Mouse (Mus musculus) erythroid progenitor cell, adult 5-6 weeks (primary cell): ENCODE measurements around the gene Slc34a1. TPM values are rescaled to one million over a fixed set of nuclear protein-coding genes. Genes with fewer than 3 reads are reported as not detected.

Experiments
- ATAC-seq: replicated peaks from 2 replicates; pipeline ENCODE4 v1.8.0; 2016; ENCODE audit warnings: moderate number of reproducible peaks, mild to moderate bottlenecking, moderate TSS enrichment, inconsistent platforms; ENCODE audit not compliant: poor library complexity, low FRiP score, severe bottlenecking
- total RNA-seq, 2 experiments: library from RNA; stranded (forward) in 1 of 2; stranded (reverse) in 1 of 2; fragments of 150-400 nt in 1 of 2; fragments of 186-747, 209-891 nt in 1 of 2; gene quantifications; 2 replicates each; pipeline versions ENCODE4 v1.2.3 to v1.2.4; 2015 to 2017; ENCODE audit warnings: low replicate concordance in 2 of 2

The Slc34a1 gene
- total RNA-seq, 2 experiments from 2014 or later: not detected

DNA sequence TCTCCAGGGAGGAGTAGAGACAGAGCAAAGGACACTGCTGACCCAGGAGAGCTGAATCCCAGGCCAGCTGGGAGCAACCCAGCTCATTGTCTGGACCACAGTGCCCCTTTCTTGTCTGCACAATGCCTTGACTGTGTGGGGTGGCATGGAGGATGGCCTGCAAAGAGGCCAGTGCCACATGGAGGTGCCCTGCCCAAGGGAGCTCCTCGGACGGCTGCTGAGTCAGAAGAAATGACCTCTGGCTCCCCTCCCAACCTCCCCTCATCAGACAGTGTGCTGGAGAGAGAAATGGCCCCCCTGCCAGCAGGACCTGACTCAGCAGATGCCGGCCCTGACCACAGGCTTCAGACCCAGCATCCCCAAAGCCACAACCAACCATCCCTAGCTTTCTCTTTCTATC is 67.2 kb downstream of the Slc34a1 start:
- no peak for ATAC-seq

Other genes with a start within 250 kb of the Slc34a1 start
- gene Fgfr4, start 245.5 kb upstream of the Slc34a1 start, total RNA-seq (2015; ENCODE audit: low replicate concordance): not detected in 2 replicates
- not detected in 2 replicates for gene Fgfr4, start 245.5 kb upstream of the Slc34a1 start, total RNA-seq (2017; ENCODE audit: low replicate concordance)
- gene Nsd1, start 188.4 kb upstream of the Slc34a1 start, total RNA-seq (2015; ENCODE audit: low replicate concordance): 36.9 and 38.2 TPM in 2 replicates
- 50.6 and 85.7 TPM in 2 replicates for gene Nsd1, start 188.4 kb upstream of the Slc34a1 start, total RNA-seq (2017; ENCODE audit: low replicate concordance)
- gene Prelid1, start 77.7 kb upstream of the Slc34a1 start, total RNA-seq (2015; ENCODE audit: low replicate concordance): 81.3 and 131 TPM in 2 replicates
- 30.9 and 39.1 TPM in 2 replicates for gene Prelid1, start 77.7 kb upstream of the Slc34a1 start, total RNA-seq (2017; ENCODE audit: low replicate concordance)
- gene Rab24, start 76.2 kb upstream of the Slc34a1 start, total RNA-seq (2015; ENCODE audit: low replicate concordance): 83.3 and 153 TPM in 2 replicates
- gene Rab24, start 76.2 kb upstream of the Slc34a1 start, total RNA-seq (2017; ENCODE audit: low replicate concordance): 19.8 and 40.4 TPM in 2 replicates
- gene Mxd3, start 68.4 kb upstream of the Slc34a1 start, total RNA-seq (2015; ENCODE audit: low replicate concordance): 293 and 332 TPM in 2 replicates
- gene Mxd3, start 68.4 kb upstream of the Slc34a1 start, total RNA-seq (2017; ENCODE audit: low replicate concordance): 162 and 195 TPM in 2 replicates
- 45.7 and 55.1 TPM in 2 replicates for gene Lman2, start 35.4 kb upstream of the Slc34a1 start, total RNA-seq (2015; ENCODE audit: low replicate concordance)
- gene Lman2, start 35.4 kb upstream of the Slc34a1 start, total RNA-seq (2017; ENCODE audit: low replicate concordance): 56.6 and 75.6 TPM in 2 replicates
- 9.0 and 14.7 TPM in 2 replicates for gene Rgs14, start 28.5 kb upstream of the Slc34a1 start, total RNA-seq (2015; ENCODE audit: low replicate concordance)
- 4.2 and 7.9 TPM in 2 replicates for gene Rgs14, start 28.5 kb upstream of the Slc34a1 start, total RNA-seq (2017; ENCODE audit: low replicate concordance)
- not detected in 2 replicates for gene Pfn3, start 17.0 kb downstream of the Slc34a1 start, total RNA-seq (2015; ENCODE audit: low replicate concordance)
- gene Pfn3, start 17.0 kb downstream of the Slc34a1 start, total RNA-seq (2017; ENCODE audit: low replicate concordance): not detected in 2 replicates
- not detected in 2 replicates for gene F12, start 28.6 kb downstream of the Slc34a1 start, total RNA-seq (2015; ENCODE audit: low replicate concordance)
- not detected in 2 replicates for gene F12, start 28.6 kb downstream of the Slc34a1 start, total RNA-seq (2017; ENCODE audit: low replicate concordance)
- gene Grk6, start 46.9 kb downstream of the Slc34a1 start, total RNA-seq (2015; ENCODE audit: low replicate concordance): 48.2 and 55.5 TPM in 2 replicates
- 62.2 and 75.7 TPM in 2 replicates for gene Grk6, start 46.9 kb downstream of the Slc34a1 start, total RNA-seq (2017; ENCODE audit: low replicate concordance)
- gene Prr7, start 66.1 kb downstream of the Slc34a1 start, total RNA-seq (2015; ENCODE audit: low replicate concordance): not detected in 2 replicates
- gene Prr7, start 66.1 kb downstream of the Slc34a1 start, total RNA-seq (2017; ENCODE audit: low replicate concordance): not detected in 2 replicates
- gene Dbn1, start 89.9 kb downstream of the Slc34a1 start, total RNA-seq (2015; ENCODE audit: low replicate concordance): not detected in 2 replicates
- gene Dbn1, start 89.9 kb downstream of the Slc34a1 start, total RNA-seq (2017; ENCODE audit: low replicate concordance): 0.45 TPM in 1 of 2 replicates, not detected in the other
- 0.84 and 1.4 TPM in 2 replicates for gene Pdlim7, start 115.5 kb downstream of the Slc34a1 start, total RNA-seq (2015; ENCODE audit: low replicate concordance)
- gene Pdlim7, start 115.5 kb downstream of the Slc34a1 start, total RNA-seq (2017; ENCODE audit: low replicate concordance): 0.15 and 3.5 TPM in 2 replicates
- 23.8 and 31.4 TPM in 2 replicates for gene Dok3, start 131.1 kb downstream of the Slc34a1 start, total RNA-seq (2015; ENCODE audit: low replicate concordance)
- gene Dok3, start 131.1 kb downstream of the Slc34a1 start, total RNA-seq (2017; ENCODE audit: low replicate concordance): 5.5 and 7.1 TPM in 2 replicates
- gene Ddx41, start 138.5 kb downstream of the Slc34a1 start, total RNA-seq (2015; ENCODE audit: low replicate concordance): 5.8 and 5.9 TPM in 2 replicates
- gene Ddx41, start 138.5 kb downstream of the Slc34a1 start, total RNA-seq (2017; ENCODE audit: low replicate concordance): 9.1 and 28.7 TPM in 2 replicates
- 39.6 and 64.6 TPM in 2 replicates for gene Fam193b, start 172.9 kb downstream of the Slc34a1 start, total RNA-seq (2015; ENCODE audit: low replicate concordance)
- gene Fam193b, start 172.9 kb downstream of the Slc34a1 start, total RNA-seq (2017; ENCODE audit: low replicate concordance): 39.5 and 47.1 TPM in 2 replicates
- 28.1 and 33.2 TPM in 2 replicates for gene Tmed9, start 175.5 kb downstream of the Slc34a1 start, total RNA-seq (2015; ENCODE audit: low replicate concordance)
- 31.1 and 62.9 TPM in 2 replicates for gene Tmed9, start 175.5 kb downstream of the Slc34a1 start, total RNA-seq (2017; ENCODE audit: low replicate concordance)
- gene B4galt7, start 201.7 kb downstream of the Slc34a1 start, total RNA-seq (2015; ENCODE audit: low replicate concordance): 2.9 and 3.4 TPM in 2 replicates
- gene B4galt7, start 201.7 kb downstream of the Slc34a1 start, total RNA-seq (2017; ENCODE audit: low replicate concordance): 0.53 and 4.0 TPM in 2 replicates
- 15.5 and 34.6 TPM in 2 replicates for gene Caml, start 224.8 kb downstream of the Slc34a1 start, total RNA-seq (2015; ENCODE audit: low replicate concordance)
- gene Caml, start 224.8 kb downstream of the Slc34a1 start, total RNA-seq (2017; ENCODE audit: low replicate concordance): 34.7 and 35.4 TPM in 2 replicates
- 40.7 and 51.2 TPM in 2 replicates for gene Ddx46, start 236.8 kb downstream of the Slc34a1 start, total RNA-seq (2015; ENCODE audit: low replicate concordance)
- 65.6 and 83.3 TPM in 2 replicates for gene Ddx46, start 236.8 kb downstream of the Slc34a1 start, total RNA-seq (2017; ENCODE audit: low replicate concordance)